In genomic region chr15:98568256-98569033, GRCm38 (mm10) we compare ENCODE assay signal across 7 mouse cellular contexts. TPM values are rescaled to one million over a fixed set of nuclear protein-coding genes. Genes with fewer than 3 reads are reported as not detected.
DNase-seq lines count a peak whose midpoint lies in the region; ATAC-seq lines count a peak whose summit lies in the region.

No protein-coding gene starts in this region.

- peak overlapping the region; percentile 97 for H3K27ac ChIP-seq in embryonic facial prominence, embryonic 15.5 days (replicated peaks)
- H3K27ac ChIP-seq in limb, embryonic 11.5 days (replicated peaks; ENCODE audit: low read depth, low read length), result peak overlapping the region; percentile 84
- peak overlapping the region; percentile 77 for H3K27ac ChIP-seq in neural tube, embryonic 12.5 days

- H3K4me2 ChIP-seq in embryonic facial prominence, embryonic 15.5 days (replicated peaks), result peak overlapping the region; percentile 57
- peak overlapping the region; percentile 80 for H3K4me2 ChIP-seq in limb, embryonic 11.5 days (ENCODE audit: low read depth, severe bottlenecking)
- H3K4me2 ChIP-seq in neural tube, embryonic 12.5 days (replicated peaks), result peak overlapping the region; percentile 64

- no peaks in the 10 kb centered on the region for H3K27me3 ChIP-seq in megakaryocyte, embryonic 14.5 days (replicated peaks)
- no peaks in the 10 kb centered on the region for H3K27me3 ChIP-seq in embryonic facial prominence, embryonic 15.5 days
- no peaks in the 10 kb centered on the region for H3K27me3 ChIP-seq in limb, embryonic 11.5 days (ENCODE audit: control insufficient read depth, insufficient read depth, low read length)
- no peaks in the 10 kb centered on the region for H3K27me3 ChIP-seq in neural tube, embryonic 12.5 days (replicated peaks)

- 7% methylated on average over 22 of the region's 22 CpGs for WGBS in embryonic facial prominence, embryonic 15.5 days
- WGBS in limb, embryonic 11.5 days, result 5% methylated on average over 22 of the region's 22 CpGs
- 11% methylated on average over 22 of the region's 22 CpGs for WGBS in neural tube, embryonic 12.5 days

- H3K9me3 ChIP-seq in megakaryocyte, embryonic 14.5 days, result no peaks in the 10 kb centered on the region
- no peaks in the 10 kb centered on the region for H3K9me3 ChIP-seq in embryonic facial prominence, embryonic 15.5 days (replicated peaks)
- H3K9me3 ChIP-seq in limb, embryonic 11.5 days (ENCODE audit: control insufficient read depth, low read length), result no peaks in the 10 kb centered on the region
- no peaks in the 10 kb centered on the region for H3K9me3 ChIP-seq in neural tube, embryonic 12.5 days

- H3K9ac ChIP-seq in embryonic facial prominence, embryonic 15.5 days, result peak overlapping the region; percentile 92
- peak overlapping the region; percentile 93 for H3K9ac ChIP-seq in limb, embryonic 11.5 days (ENCODE audit: low read length)
- peak overlapping the region; percentile 89 for H3K9ac ChIP-seq in neural tube, embryonic 12.5 days

- peaks cover 56% of the 10 kb centered on the region for H3K4me1 ChIP-seq in megakaryocyte, embryonic 14.5 days
- peaks cover 23% of the 10 kb centered on the region for H3K4me1 ChIP-seq in embryonic facial prominence, embryonic 15.5 days
- peaks cover 18% of the 10 kb centered on the region for H3K4me1 ChIP-seq in limb, embryonic 11.5 days (ENCODE audit: control insufficient read depth, insufficient read depth, low read length)
- H3K4me1 ChIP-seq in neural tube, embryonic 12.5 days, result peaks cover 26% of the 10 kb centered on the region

- peak; percentile 38 for DNase-seq in adrenal gland, adult 8-10 months
- peak; percentile 44 for DNase-seq in limb, embryonic 11.5 days (ENCODE audit: low spot score)
- DNase-seq in layer of hippocampus, postnatal 14 days (ENCODE audit: low spot score in 2 of 2), result no peak

- H3K36me3 ChIP-seq in megakaryocyte, embryonic 14.5 days (replicated peaks; ENCODE audit: low read length), result peaks cover 31% of the 10 kb centered on the region
- peaks cover 3% of the 10 kb centered on the region; the same call in 1 of the 2 replicates for H3K36me3 ChIP-seq in embryonic facial prominence, embryonic 15.5 days
- peaks cover 4% of the 10 kb centered on the region; the same call in 1 of the 2 replicates for H3K36me3 ChIP-seq in limb, embryonic 11.5 days (ENCODE audit: control insufficient read depth, insufficient read depth, low read length)
- H3K36me3 ChIP-seq in neural tube, embryonic 12.5 days, result peaks cover 3% of the 10 kb centered on the region; the same call in 1 of the 2 replicates

- peak overlapping the region; percentile 98 for H3K4me3 ChIP-seq in megakaryocyte, embryonic 14.5 days (replicated peaks)
- peak overlapping the region; percentile 74 for H3K4me3 ChIP-seq in embryonic facial prominence, embryonic 15.5 days (replicated peaks)
- H3K4me3 ChIP-seq in limb, embryonic 11.5 days (ENCODE audit: low read depth, low read length), result peak overlapping the region; percentile 94
- peak overlapping the region; percentile 93 for H3K4me3 ChIP-seq in neural tube, embryonic 12.5 days

- no peak for ATAC-seq in megakaryocyte, adult 5-6 weeks (ENCODE audit: poor library complexity, severe bottlenecking)
- ATAC-seq in embryonic facial prominence, embryonic 15.5 days (ENCODE audit: insufficient number of reproducible peaks, low FRiP score, low TSS enrichment, low read depth), result no peak
- 0 out of 2 replicates have a peak, but pooled peaks have one; percentile 5 for ATAC-seq in limb, embryonic 11.5 days (ENCODE audit: insufficient number of reproducible peaks, low FRiP score, low TSS enrichment, low read depth)
- peak; percentile 51 for ATAC-seq in neural tube, embryonic 12.5 days (ENCODE audit: low FRiP score, low read depth)

RNA-seq across cellular contexts. Expression of gene Ccnt1, which starts 2.3 kb away (rescaled TPM):
- polyA plus RNA-seq in megakaryocyte, embryonic 14.5 days (2012; ENCODE audit: insufficient read depth, low replicate concordance), result 1.4 and 5.1 TPM in 2 replicates
- 33.0 and 38.7 TPM in 2 replicates for total RNA-seq in megakaryocyte, adult 5-6 weeks (2015)
- 41.3 and 43.5 TPM in 2 replicates for total RNA-seq in megakaryocyte, adult 5-6 weeks (2017)
- 10 to 100 TPM; 45.2 to 56.6 (median 46.5) TPM for total RNA-seq in adrenal gland, adult 8-10 months (2022)
- polyA plus RNA-seq in embryonic facial prominence, embryonic 15.5 days (2015; fragmentation: Nextera tagmentation; extraction: Ambion mirVana), result 54.7 and 57.5 TPM in 2 replicates
- 62.9 and 66.2 TPM in 2 replicates for polyA plus RNA-seq in limb, embryonic 11.5 days (2014; fragmentation: Nextera tagmentation; extraction: Ambion mirVana)
- polyA plus RNA-seq in neural tube, embryonic 12.5 days (2016; fragmentation: Nextera tagmentation; extraction: Ambion mirVana), result 65.7 and 65.8 TPM in 2 replicates
- 10 to 100 TPM; 43.9 to 44.7 TPM for total RNA-seq in layer of hippocampus, postnatal 14 days (2021)

RNA-seq across cellular contexts. Expression of gene 4930415O20Rik, which starts 2.4 kb away (rescaled TPM):
- polyA plus RNA-seq in megakaryocyte, embryonic 14.5 days (2012; ENCODE audit: insufficient read depth, low replicate concordance), result not detected in 2 replicates
- total RNA-seq in megakaryocyte, adult 5-6 weeks (2015), result 0.46 TPM in 1 of 2 replicates, not detected in the other
- total RNA-seq in megakaryocyte, adult 5-6 weeks (2017), result not detected in 2 replicates
- not detected for total RNA-seq in adrenal gland, adult 8-10 months (2022)
- polyA plus RNA-seq in embryonic facial prominence, embryonic 15.5 days (2015; fragmentation: Nextera tagmentation; extraction: Ambion mirVana), result 0.43 TPM in 1 of 2 replicates, not detected in the other
- polyA plus RNA-seq in limb, embryonic 11.5 days (2014; fragmentation: Nextera tagmentation; extraction: Ambion mirVana), result 0.29 TPM in 1 of 2 replicates, not detected in the other
- polyA plus RNA-seq in neural tube, embryonic 12.5 days (2016; fragmentation: Nextera tagmentation; extraction: Ambion mirVana), result not detected in 2 replicates
- not detected for total RNA-seq in layer of hippocampus, postnatal 14 days (2021)

RNA-seq across cellular contexts. Expression of gene Kansl2, which starts 34.4 kb away (rescaled TPM):
- 7.5 and 14.4 TPM in 2 replicates for polyA plus RNA-seq in megakaryocyte, embryonic 14.5 days (2012; ENCODE audit: insufficient read depth, low replicate concordance)
- 36.7 and 42.7 TPM in 2 replicates for total RNA-seq in megakaryocyte, adult 5-6 weeks (2015)
- 30.4 and 31.8 TPM in 2 replicates for total RNA-seq in megakaryocyte, adult 5-6 weeks (2017)
- 100 to 1,000 TPM in 2 of 4 experiments, 10 to 100 TPM in 2; 89.8 to 123 (median 106) TPM for total RNA-seq in adrenal gland, adult 8-10 months (2022)
- polyA plus RNA-seq in embryonic facial prominence, embryonic 15.5 days (2015; fragmentation: Nextera tagmentation; extraction: Ambion mirVana), result 99.6 and 101 TPM in 2 replicates
- 152 and 156 TPM in 2 replicates for polyA plus RNA-seq in limb, embryonic 11.5 days (2014; fragmentation: Nextera tagmentation; extraction: Ambion mirVana)
- 169 and 183 TPM in 2 replicates for polyA plus RNA-seq in neural tube, embryonic 12.5 days (2016; fragmentation: Nextera tagmentation; extraction: Ambion mirVana)
- total RNA-seq in layer of hippocampus, postnatal 14 days (2021), result 10 to 100 TPM; 65.5 to 65.8 TPM

RNA-seq across cellular contexts. Expression of gene Adcy6, which starts 41.4 kb away (rescaled TPM):
- 2.1 and 9.3 TPM in 2 replicates for polyA plus RNA-seq in megakaryocyte, embryonic 14.5 days (2012; ENCODE audit: insufficient read depth, low replicate concordance)
- 0.31 and 0.71 TPM in 2 replicates for total RNA-seq in megakaryocyte, adult 5-6 weeks (2015)
- 0.99 and 1.1 TPM in 2 replicates for total RNA-seq in megakaryocyte, adult 5-6 weeks (2017)
- 10 to 100 TPM; 35.2 to 66.9 (median 56.7) TPM for total RNA-seq in adrenal gland, adult 8-10 months (2022)
- polyA plus RNA-seq in embryonic facial prominence, embryonic 15.5 days (2015; fragmentation: Nextera tagmentation; extraction: Ambion mirVana), result 18.1 and 19.6 TPM in 2 replicates
- 16.2 and 18.9 TPM in 2 replicates for polyA plus RNA-seq in limb, embryonic 11.5 days (2014; fragmentation: Nextera tagmentation; extraction: Ambion mirVana)
- 14.5 and 16.3 TPM in 2 replicates for polyA plus RNA-seq in neural tube, embryonic 12.5 days (2016; fragmentation: Nextera tagmentation; extraction: Ambion mirVana)
- 10 to 100 TPM; 45.1 to 45.3 TPM for total RNA-seq in layer of hippocampus, postnatal 14 days (2021)

Comparison
In these comparisons a context has a peak if more than half of its experiments do, and no peak if none do; other contexts are left out.
1. ATAC-seq: peak in limb, embryonic 11.5 days (single experiment) and neural tube, embryonic 12.5 days (single experiment); none in megakaryocyte, adult 5-6 weeks (single experiment) and embryonic facial prominence, embryonic 15.5 days (single experiment).
2. DNase-seq: peak in adrenal gland, adult 8-10 months (single experiment) and limb, embryonic 11.5 days (single experiment); none in layer of hippocampus, postnatal 14 days (0 of 2).
3. Peak in every context shown above with its lines, with median percentiles within 50 percentile points of each other: H3K4me3 ChIP-seq, H3K27ac ChIP-seq, H3K4me2 ChIP-seq and H3K9ac ChIP-seq.